Mouse (Mus musculus) small intestine, adult 10 weeks (tissue): ENCODE data around the gene Pptc7. TPM values are rescaled to one million over a fixed set of nuclear protein-coding genes. Genes with fewer than 3 reads are reported as not detected.

Experiments used
- polyA plus RNA-seq: library from polyadenylated mRNA; stranded (reverse); fragments of 350-450 nt; fragmentation: Illumina TruSeq; extraction: RNeasy Lipid Tissue Mini Kit (QIAGEN cat#74804); gene quantifications from one replicate; pipeline ENCODE4 v1.2.3, GENCODE M21; 2014; ENCODE audit warnings: low replicate concordance

Pptc7 gene
- 41.8 TPM for polyA plus RNA-seq

DNA sequence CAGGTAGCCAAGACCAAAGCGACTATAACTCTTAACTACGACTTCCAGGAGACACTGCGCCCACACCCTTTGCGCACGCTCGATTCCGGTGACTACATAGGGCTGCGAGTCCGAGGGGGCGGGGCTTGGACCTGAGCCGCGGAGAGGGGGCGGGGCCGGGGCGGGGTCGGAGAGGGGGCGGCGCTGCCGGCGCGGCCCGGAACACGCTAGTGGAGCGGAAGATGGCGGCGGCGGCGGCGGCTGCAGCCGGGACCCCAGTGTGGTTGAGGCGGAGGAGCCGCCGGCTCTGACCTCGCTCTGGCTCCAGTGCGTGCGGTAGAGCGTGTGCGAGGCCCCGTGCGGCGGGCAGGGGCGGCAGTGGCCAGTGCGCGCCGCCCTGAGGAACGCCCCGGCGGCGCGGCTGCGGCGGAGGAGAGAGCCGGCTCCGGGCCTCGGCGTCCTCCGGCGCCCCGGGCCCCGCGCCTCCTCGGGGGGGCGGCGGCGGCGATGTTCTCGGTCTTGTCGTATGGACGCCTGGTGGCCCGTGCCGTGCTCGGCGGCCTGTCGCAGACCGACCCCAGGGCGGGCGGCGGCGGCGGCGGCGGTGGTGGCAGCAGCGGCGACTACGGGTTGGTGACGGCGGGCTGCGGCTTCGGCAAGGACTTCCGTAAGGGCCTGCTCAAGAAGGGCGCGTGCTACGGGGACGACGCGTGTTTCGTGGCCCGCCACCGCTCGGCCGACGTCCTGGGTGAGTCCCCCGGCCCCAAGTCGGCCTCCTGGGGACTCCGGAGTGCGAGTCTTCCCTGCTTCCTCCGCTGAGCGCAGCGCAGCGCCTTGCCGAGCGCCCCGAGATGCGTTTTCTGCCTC, at the start of gene Pptc7:
Pptc7 (plus strand) TSS at position 183 of the 846 bp plus-strand sequence.

GRCm38 (mm10) chr5:122263933-122264905, 19.9 kb upstream of the Pptc7 start, which contains the start of gene Tctn1:
Gene Tctn1 (minus strand): TSS chr5:122264460.

GRCm38 (mm10) chr5:122353807-122354491, 69.8 kb downstream of the Pptc7 start, which contains the start of the genes Rad9b and Vps29:
Gene Rad9b (minus strand): TSS chr5:122354233.
Gene Vps29 (plus strand): TSS chr5:122354369.

GRCm38 (mm10) chr5:122371591-122372191, 87.5 kb downstream of the Pptc7 start, which contains the start of gene Gpn3:
Gene Gpn3 (plus strand): TSS chr5:122371876.

DNA sequence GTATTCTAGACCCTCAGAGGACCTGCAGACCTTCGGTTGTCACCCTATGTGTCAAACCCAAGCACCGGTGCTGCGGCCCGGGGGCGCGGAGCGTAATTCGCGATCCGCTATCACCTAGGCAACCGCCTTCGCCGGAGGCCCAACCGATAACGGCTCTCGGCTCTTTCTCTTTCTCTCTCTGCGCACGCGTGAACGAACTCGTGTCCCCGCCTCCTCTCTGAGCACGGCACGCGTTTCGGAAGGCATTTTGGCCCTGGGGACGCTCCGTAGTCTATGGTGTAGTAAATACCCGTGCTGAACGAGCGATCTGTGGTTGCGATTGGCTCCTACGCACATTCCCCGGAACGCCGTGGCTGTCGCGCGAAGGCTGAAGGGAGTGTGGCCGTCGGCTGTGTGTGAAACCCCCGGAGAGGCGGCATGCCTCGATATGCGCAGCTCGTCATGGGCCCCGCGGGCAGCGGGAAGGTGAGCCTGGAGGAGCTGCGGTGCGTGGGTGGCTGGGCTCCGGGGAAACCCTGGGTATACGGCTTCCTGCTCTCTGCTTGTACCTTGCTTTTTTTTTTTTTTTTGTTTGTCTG, 88.1 kb downstream of the Pptc7 start, which contains the start of gene Fam216a:
Fam216a (minus strand) TSS at position 173 of the 578 bp plus-strand sequence.

Other genes starting within 250 kb of the Pptc7 start
- 0.19 TPM for gene Cux2, start 234.3 kb upstream of the Pptc7 start, polyA plus RNA-seq
- not detected for gene Myl2, start 183.4 kb upstream of the Pptc7 start, polyA plus RNA-seq
- not detected for gene Ccdc63, start 143.5 kb upstream of the Pptc7 start, polyA plus RNA-seq
- 455 TPM for gene Ppp1cc, start 126.1 kb upstream of the Pptc7 start, polyA plus RNA-seq
- gene Hvcn1, start 77.6 kb upstream of the Pptc7 start, polyA plus RNA-seq: 0.37 TPM
- 1.0 TPM for gene Tctn1, start 19.9 kb upstream of the Pptc7 start, polyA plus RNA-seq
- gene Rad9b, start 69.9 kb downstream of the Pptc7 start, polyA plus RNA-seq: 3.9 TPM
- gene Vps29, start 70.0 kb downstream of the Pptc7 start, polyA plus RNA-seq: 147 TPM
- 23.1 TPM for gene Gpn3, start 87.5 kb downstream of the Pptc7 start, polyA plus RNA-seq
- gene Fam216a, start 88.0 kb downstream of the Pptc7 start, polyA plus RNA-seq: 1.4 TPM
- 217 TPM for gene Arpc3, start 107.5 kb downstream of the Pptc7 start, polyA plus RNA-seq
- 2.6 TPM for gene Anapc7, start 137.3 kb downstream of the Pptc7 start, polyA plus RNA-seq
- 128 TPM for gene Atp2a2, start 217.9 kb downstream of the Pptc7 start, polyA plus RNA-seq